Mouse (Mus musculus): ENCODE results near the gene Olfr1386. TPM values are rescaled to one million over a fixed set of nuclear protein-coding genes. Genes with fewer than 3 reads are reported as not detected.
"Not testable (repeated sequence)": the region's sequence is repeated elsewhere in the genome, so short reads cannot be mapped to it uniquely, and the experiment has no call there.

The Olfr1386 gene
- not detected in 2 replicates for polyA plus RNA-seq (2016; fragmentation: Nextera tagmentation; extraction: Ambion mirVana)

DNA sequence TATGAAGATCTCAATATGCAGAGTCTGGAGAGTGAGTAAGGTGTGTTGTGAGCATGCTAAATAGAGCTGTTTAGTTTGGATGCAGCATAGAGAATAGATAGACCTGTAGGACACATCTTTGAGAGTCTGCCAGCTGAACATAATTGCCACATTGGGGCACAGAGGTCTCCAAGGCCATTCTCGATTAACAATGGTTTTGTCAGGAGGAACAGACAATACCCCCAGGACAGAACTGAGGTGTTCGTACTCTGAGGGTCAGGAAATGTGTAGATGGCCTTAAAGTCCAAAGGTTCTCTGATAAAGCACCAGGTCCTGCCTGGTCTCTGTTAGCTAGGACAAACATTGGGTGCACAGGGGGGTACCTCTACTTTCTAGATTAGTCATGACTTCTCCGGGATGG lies at the start of gene Olfr1386:
Gene Olfr1386, plus strand, starts transcription at position 301 of the 400 bp plus-strand sequence.
- not testable (repeated sequence) for H3K9me3 ChIP-seq; H3K9ac ChIP-seq; H3K4me1 ChIP-seq; H3K36me3 ChIP-seq; ATAC-seq (ENCODE audit: insufficient number of reproducible peaks, insufficient read depth, low FRiP score, low TSS enrichment); H3K4me3 ChIP-seq; H3K27ac ChIP-seq; H3K4me2 ChIP-seq (replicated peaks); H3K27me3 ChIP-seq
- 84% methylated on average over 3 of the region's 3 CpGs for WGBS

DNA sequence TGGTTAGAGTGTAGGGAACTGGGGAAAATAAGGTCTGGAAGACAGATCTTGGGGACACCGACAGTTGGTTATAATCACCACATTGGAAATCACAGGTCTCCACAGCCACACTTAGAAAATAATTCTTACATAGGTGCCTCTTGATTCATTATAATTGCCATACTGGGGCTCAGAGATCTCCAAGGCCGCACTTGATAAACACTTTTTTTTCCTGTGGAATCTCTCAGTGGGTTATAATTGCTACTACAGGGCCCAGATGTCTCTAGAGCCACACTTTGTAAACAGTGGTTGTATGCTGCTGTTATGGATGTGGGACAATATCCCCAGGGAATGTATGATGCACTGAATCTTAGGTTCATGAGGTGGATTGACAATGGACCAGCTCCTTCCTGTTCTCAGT lies 42.1 kb upstream of the Olfr1386 start, which contains the start of gene Olfr1389:
Gene Olfr1389, plus strand, starts transcription at position 301 of the 400 bp plus-strand sequence.
- Histone ChIP-seq H3K36me3 (no peaks in the 10 kb centered on the region), H3K9ac (no peak within 1 kb of the TSS), H3K4me1 (no peaks in the 10 kb centered on the region), H3K9me3 (no peaks in the 10 kb centered on the region), H3K4me2 (replicated peaks) (no peak within 1 kb of the TSS), H3K27me3 (no peaks in the 10 kb centered on the region), H3K4me3 (no peak within 1 kb of the TSS), H3K27ac (no peak within 1 kb of the TSS)
- WGBS: 89% methylated on average over 2 of the region's 2 CpGs
- ATAC-seq (ENCODE audit: insufficient number of reproducible peaks, insufficient read depth, low FRiP score, low TSS enrichment): no peak

DNA sequence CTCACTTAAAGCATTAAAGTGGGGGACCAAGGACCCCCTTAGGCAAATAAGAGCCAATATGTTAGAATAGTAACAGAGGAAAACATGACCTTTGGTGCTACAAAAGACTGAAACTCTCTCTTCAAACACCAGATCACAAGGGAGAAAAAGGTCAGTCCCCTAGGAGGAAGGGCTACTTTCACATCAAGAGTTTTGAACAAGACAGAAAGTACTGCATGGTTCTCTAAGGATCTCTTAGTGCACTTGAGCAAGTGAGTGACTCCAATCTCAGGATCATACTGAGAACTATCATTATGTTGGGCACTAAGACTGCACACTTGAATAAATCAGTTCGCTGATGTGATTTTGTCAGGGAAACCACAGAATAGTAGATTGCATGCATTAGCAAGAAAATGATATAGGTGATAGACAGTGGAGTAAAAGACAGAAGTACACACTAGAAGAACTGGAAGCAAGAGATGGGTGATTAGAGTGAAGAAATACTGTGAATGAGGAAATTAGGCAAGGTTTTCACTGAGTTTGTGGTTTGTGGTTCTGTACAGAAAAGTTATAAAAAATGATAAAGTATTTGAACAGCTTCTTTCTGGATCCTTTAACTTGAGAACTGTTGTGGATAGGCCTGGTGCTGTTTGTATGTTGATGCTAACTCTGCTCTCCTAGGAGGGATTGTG lies 39.5 kb upstream of the Olfr1386 start:
- Histone ChIP-seq H3K4me3 (no peak overlapping the region), H3K27me3 (no peaks in the 10 kb centered on the region), H3K36me3 (no peaks in the 10 kb centered on the region), H3K4me2 (replicated peaks) (no peak overlapping the region), H3K9ac (no peak overlapping the region), H3K9me3 (no peaks in the 10 kb centered on the region), H3K27ac (no peak overlapping the region), H3K4me1 (no peaks in the 10 kb centered on the region)
- 84% methylated on average over 1 of the region's 1 CpGs for WGBS
- no peak for ATAC-seq (ENCODE audit: insufficient number of reproducible peaks, insufficient read depth, low FRiP score, low TSS enrichment)

DNA sequence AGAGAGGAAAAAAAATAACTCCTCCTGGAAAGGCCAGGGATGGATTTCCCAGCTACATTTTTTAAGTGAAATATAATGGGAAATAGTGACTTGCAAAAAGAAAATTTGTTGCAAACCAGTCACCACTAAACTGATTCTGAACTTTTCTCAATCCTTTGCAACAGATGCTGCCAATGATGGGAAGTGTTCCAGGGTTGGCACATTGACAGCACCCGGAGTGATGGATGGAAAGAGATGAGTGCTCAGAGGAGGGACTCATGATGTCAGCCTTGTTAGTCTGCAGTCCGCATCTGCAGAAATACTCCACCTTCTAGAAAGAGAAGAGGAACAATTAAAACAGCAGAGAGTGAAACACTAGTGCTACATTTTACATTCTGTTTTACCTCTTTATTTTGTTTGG lies 35.2 kb upstream of the Olfr1386 start:
- Histone ChIP-seq H3K4me1 (no peaks in the 10 kb centered on the region), H3K4me2 (replicated peaks) (no peak overlapping the region), H3K36me3 (no peaks in the 10 kb centered on the region), H3K4me3 (no peak overlapping the region), H3K9me3 (no peaks in the 10 kb centered on the region), H3K27ac (no peak overlapping the region), H3K9ac (no peak overlapping the region), H3K27me3 (no peaks in the 10 kb centered on the region)
- WGBS: 90% methylated on average over 2 of the region's 2 CpGs
- ATAC-seq (ENCODE audit: insufficient number of reproducible peaks, insufficient read depth, low FRiP score, low TSS enrichment): no peak

DNA sequence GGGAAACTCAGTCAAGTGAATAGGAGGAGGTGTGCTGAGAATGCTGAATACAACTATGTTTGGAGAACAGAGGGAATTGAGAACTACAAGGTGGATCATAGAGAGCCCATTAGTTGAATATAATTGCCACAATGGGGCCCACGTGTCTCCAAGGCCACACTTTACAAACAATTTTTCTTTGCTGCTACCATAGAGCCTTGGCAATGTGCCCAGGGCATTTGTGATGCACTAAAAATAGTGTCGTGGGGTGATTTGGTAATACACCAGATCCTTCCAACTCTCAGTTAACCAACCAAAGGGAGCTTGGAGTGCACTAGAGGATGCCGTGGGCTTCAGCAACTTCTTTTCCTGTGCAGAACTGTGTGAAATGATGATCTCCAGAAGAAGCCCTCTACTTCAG lies 28.4 kb upstream of the Olfr1386 start, which contains the start of gene Olfr1388:
Gene Olfr1388, plus strand, starts transcription at position 214 of the 400 bp plus-strand sequence.
- no peaks in the 10 kb centered on the region for H3K27me3 ChIP-seq
- no peaks in the 10 kb centered on the region for H3K36me3 ChIP-seq
- no peaks in the 10 kb centered on the region for H3K4me1 ChIP-seq
- H3K27ac ChIP-seq: no peak within 1 kb of the TSS
- no peak within 1 kb of the TSS for H3K4me2 ChIP-seq (replicated peaks)
- H3K4me3 ChIP-seq: no peak within 1 kb of the TSS
- no peak within 1 kb of the TSS for H3K9ac ChIP-seq
- WGBS: 77% methylated on average over 3 of the region's 3 CpGs
- no peaks in the 10 kb centered on the region for H3K9me3 ChIP-seq
- ATAC-seq (ENCODE audit: insufficient number of reproducible peaks, insufficient read depth, low FRiP score, low TSS enrichment): no peak

DNA sequence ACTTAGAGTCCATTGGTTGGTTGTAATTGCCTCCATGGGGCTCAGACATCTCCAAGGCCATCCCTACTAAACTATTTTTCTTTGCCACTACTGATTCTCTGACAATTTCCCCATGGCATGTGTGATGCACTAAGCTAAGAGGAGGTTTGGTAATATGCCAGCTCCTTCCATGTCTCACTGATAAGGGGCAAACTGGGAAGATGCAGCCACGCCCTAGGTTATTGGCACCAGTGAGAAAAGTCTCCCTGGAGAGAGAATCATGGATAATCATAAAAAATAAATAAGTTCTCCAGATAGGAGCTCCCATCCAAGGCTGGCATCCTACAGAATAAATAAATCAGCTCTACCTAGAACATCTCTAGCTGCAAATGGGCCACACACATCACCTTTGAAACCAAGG lies 9.8 kb upstream of the Olfr1386 start, which contains the start of gene Olfr1387:
Gene Olfr1387, plus strand, starts transcription at position 301 of the 400 bp plus-strand sequence.
- WGBS: 81% methylated on average over 1 of the region's 1 CpGs
- no peak for ATAC-seq (ENCODE audit: insufficient number of reproducible peaks, insufficient read depth, low FRiP score, low TSS enrichment)
- Histone ChIP-seq H3K27me3 (no peaks in the 10 kb centered on the region), H3K9me3 (no peaks in the 10 kb centered on the region), H3K27ac (no peak within 1 kb of the TSS), H3K36me3 (no peaks in the 10 kb centered on the region), H3K9ac (no peak within 1 kb of the TSS), H3K4me2 (replicated peaks) (no peak within 1 kb of the TSS), H3K4me1 (no peaks in the 10 kb centered on the region), H3K4me3 (no peak within 1 kb of the TSS)

DNA sequence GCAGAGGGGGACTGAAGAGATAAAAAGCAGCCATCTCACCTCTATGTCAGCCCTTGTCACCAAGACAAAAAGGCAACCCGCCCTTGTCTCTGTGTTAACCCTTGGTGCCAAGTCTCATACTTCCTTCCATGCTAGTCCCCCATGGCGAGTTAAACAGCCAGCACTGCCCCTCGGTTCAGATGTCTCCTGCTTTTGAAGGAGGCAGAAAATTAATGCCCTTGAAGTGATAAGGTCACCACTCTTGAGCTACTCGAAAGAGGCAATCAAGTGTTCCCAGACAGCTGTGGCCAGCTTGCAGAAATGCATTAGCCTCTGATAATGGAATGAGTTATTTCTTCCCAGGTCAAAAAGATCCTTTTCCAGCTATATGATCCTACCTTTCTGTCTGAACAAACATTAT lies 21.1 kb downstream of the Olfr1386 start:
- H3K4me3 ChIP-seq: no peak overlapping the region

DNA sequence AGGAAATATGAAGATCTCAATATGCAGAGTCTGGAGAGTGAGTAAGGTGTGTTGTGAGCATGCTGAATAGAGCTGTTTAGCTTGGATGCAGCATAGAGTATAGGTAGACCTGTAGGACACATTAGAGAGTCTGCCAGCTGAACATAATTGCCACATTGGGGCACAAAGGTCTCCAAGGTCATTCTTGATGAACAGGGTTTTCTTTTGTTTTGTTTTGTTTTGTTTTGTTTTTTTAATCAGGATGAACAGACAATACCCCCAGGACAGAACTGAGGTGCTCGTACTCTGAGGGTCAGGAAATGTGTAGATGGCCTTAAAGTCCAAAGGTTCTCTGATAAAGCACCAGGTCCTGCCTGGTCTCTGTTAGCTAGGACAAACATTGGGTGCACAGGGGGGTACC lies 23.9 kb downstream of the Olfr1386 start, which contains the start of gene Olfr1385:
Gene Olfr1385, plus strand, starts transcription at position 301 of the 400 bp plus-strand sequence.
- not testable (repeated sequence) for H3K9me3 ChIP-seq

More for the DNA sequence above, 21.1 kb downstream of the Olfr1386 start:
- H3K27ac ChIP-seq: no peak overlapping the region
- H3K4me1 ChIP-seq: no peaks in the 10 kb centered on the region
- no peak overlapping the region for H3K9ac ChIP-seq
- no peak for ATAC-seq (ENCODE audit: insufficient number of reproducible peaks, insufficient read depth, low FRiP score, low TSS enrichment)
- no peaks in the 10 kb centered on the region for H3K9me3 ChIP-seq
- no peaks in the 10 kb centered on the region for H3K27me3 ChIP-seq
- no peak overlapping the region for H3K4me2 ChIP-seq (replicated peaks)
- H3K36me3 ChIP-seq: no peaks in the 10 kb centered on the region
- 56% methylated on average over 4 of the region's 4 CpGs for WGBS

DNA sequence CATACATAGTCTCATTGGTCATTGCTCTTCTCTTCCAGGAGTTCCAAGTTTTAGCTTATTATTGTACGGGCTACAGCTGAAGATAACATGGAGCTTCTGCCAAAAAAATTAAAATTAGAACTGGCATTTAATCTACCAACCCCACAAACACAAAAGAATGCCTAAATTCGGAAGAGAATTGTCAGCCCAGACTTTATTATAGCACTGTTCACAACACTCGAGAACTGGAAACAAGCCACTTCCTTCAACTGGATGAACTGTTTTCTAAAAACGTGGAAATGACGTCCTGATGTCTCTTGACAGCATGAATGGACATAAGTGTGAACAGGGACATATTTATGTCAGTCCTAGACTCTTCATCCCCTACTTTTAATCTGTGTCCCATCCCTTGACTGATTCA lies 53.2 kb downstream of the Olfr1386 start:
- no peaks in the 10 kb centered on the region for H3K9me3 ChIP-seq
- H3K36me3 ChIP-seq: no peaks in the 10 kb centered on the region
- no peak overlapping the region for H3K4me2 ChIP-seq (replicated peaks)
- H3K4me3 ChIP-seq: no peak overlapping the region
- H3K27ac ChIP-seq: no peak overlapping the region
- no peaks in the 10 kb centered on the region for H3K4me1 ChIP-seq
- 69% methylated on average over 5 of the region's 5 CpGs for WGBS
- H3K27me3 ChIP-seq: no peaks in the 10 kb centered on the region
- ATAC-seq (ENCODE audit: insufficient number of reproducible peaks, insufficient read depth, low FRiP score, low TSS enrichment): no peak
- no peak overlapping the region for H3K9ac ChIP-seq

More for the DNA sequence above, 23.9 kb downstream of the Olfr1386 start, which contains the start of gene Olfr1385:
- 76% methylated on average over 1 of the region's 1 CpGs for WGBS
- not testable (repeated sequence) for H3K27ac ChIP-seq; H3K36me3 ChIP-seq; H3K4me2 ChIP-seq (replicated peaks); ATAC-seq (ENCODE audit: insufficient number of reproducible peaks, insufficient read depth, low FRiP score, low TSS enrichment); H3K4me1 ChIP-seq; H3K27me3 ChIP-seq; H3K9ac ChIP-seq; H3K4me3 ChIP-seq

DNA sequence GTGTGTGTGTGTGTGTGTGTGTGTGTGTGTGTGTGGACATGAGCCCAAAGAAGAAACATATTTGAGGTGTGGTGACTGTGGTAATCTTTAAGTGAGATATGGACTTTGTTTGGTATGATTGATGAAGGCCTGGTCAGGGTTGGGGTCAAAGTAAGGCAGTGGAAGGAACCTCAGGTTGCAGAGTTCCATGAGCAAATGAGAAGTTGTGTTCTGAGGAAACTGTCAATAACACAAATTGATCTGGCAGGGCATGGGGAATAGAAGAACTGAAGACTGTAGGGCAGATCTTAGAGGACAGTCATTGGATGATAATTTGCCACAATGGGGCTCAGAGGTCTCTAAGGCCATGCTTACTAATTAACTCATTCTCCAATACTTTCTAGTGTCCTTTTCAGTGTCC lies 54.5 kb downstream of the Olfr1386 start, which contains the start of gene Olfr1383:
Gene Olfr1383, plus strand, starts transcription at position 301 of the 400 bp plus-strand sequence.
- Histone ChIP-seq H3K4me2 (replicated peaks) (no peak within 1 kb of the TSS), H3K27me3 (no peaks in the 10 kb centered on the region), H3K4me3 (no peak within 1 kb of the TSS), H3K27ac (no peak within 1 kb of the TSS), H3K36me3 (no peaks in the 10 kb centered on the region), H3K9me3 (no peaks in the 10 kb centered on the region), H3K9ac (no peak within 1 kb of the TSS), H3K4me1 (no peaks in the 10 kb centered on the region)
- no peak for ATAC-seq (ENCODE audit: insufficient number of reproducible peaks, insufficient read depth, low FRiP score, low TSS enrichment)

Data from embryonic facial prominence, embryonic 12.5 days (tissue).